Mouse (Mus musculus) frontal cortex, adult (tissue): ENCODE measurements around the gene Kcnq1.

ENCODE experiments used
- ATAC-seq: cut with Nextera tagmentation; 2 replicates; pipeline ENCODE4 v1.9.2; 2017; ENCODE audit warnings: mild to moderate bottlenecking, moderate library complexity, mixed read lengths; ENCODE audit not compliant: low TSS enrichment

Kcnq1 gene

DNA sequence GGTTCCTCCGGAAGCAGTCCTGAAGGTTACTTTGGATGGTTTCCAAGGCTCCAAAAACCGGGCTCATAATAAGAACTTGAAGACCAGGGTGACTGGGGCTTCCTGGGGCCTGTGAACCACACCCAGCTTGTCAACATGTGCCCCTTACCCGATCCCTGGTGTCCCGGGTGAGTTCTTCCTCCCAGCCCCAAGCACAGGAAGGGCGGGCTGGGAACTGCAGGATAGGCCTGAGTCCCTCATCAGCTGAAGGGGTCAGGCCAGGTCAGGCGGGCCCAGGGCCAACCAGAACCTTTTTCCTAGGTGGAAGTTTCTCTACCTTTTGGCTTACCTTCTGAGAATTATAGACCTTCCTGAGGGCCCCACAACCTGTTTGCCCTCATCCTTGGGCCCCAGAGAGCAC, 306.4 kb downstream of the Kcnq1 start:
- no peak for ATAC-seq

GRCm38 (mm10) chr7:143415070-143415469, 308.9 kb downstream of the Kcnq1 start:
- ATAC-seq = no peak

DNA sequence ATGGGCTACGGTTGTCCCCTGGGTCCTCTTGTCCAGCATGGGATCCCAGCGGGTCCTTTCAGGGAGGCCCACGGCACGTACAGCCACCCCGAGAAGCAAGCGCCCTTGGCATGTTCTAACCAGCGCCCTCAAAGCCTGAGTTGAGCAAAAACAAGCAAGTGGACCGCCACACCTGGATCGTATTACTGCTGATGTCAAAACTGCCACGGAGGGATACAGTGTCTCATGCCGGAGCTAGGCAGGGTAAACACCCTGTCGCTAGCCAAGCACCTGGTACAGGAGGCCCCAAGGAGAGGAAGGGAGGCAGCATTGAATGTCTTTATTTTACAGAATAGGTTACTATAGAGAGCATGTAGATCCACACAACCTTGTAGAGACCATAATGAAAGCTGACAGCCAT, 310.2 kb downstream of the Kcnq1 start:
- no peak for ATAC-seq

- no peak for ATAC-seq
Observed at GRCm38 (mm10) chr7:143417875-143418274, 311.7 kb downstream of the Kcnq1 start.

DNA sequence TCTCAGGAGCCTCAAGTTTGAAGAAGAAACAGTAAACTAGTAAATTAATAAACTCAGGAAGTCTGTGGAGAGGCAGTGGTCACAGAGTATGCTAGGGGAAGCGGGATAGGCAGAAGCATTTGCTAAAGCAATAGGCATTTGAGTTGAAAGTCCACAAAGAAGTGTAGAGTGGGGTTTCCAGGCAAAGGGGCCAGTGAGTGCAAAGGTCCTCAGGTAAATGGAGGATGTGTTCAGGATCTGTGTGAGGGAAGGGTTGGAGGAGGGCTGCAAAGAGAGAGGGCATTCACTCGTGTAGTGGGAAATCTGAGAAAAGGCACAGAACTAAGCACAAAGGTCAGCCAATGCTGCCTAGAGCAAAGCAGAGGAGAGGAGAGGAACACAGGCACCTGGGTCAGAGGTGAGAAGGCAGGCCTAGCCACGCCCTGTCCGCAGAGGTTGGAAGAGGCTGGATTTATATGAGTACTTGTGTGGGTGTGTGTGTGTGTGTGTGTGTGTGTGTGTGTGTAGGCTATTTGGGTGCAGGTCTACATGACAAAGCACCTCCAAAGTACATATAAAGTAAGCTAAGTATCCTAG, 313.5 kb downstream of the Kcnq1 start:
- ATAC-seq = no peak

DNA sequence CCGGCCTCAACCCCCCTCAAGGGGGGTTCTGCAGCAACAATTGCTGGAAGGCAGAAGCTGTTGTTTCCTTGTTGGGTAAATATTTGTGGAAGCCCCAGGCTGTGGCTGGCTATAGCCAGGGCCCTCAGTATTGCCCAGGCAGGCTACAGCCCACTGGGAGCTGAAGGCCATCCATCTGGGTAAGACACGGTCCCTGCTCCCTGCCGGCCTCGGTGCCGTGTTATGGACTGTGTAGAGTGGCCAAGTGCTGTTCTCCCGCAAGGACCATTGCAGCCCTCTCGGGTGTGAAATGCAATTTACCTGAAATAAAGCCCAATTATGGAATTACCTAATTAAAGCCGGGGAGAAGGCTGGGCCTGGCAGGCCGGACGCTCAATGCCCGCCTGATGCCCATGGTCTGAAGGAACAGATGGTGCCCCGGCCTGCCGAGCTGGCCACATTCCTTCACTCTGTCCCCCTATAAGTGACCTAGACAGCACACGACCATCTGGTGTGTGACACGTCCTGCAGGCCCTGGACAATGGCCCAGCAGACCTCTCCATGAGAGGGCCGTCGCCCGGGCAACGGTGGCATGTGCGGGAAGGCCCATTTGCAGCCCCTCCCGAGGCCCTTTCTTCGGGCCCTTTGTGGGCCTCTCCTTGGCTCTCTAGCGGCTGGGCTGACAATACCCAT, 322.1 kb downstream of the Kcnq1 start:
- no peak for ATAC-seq

DNA sequence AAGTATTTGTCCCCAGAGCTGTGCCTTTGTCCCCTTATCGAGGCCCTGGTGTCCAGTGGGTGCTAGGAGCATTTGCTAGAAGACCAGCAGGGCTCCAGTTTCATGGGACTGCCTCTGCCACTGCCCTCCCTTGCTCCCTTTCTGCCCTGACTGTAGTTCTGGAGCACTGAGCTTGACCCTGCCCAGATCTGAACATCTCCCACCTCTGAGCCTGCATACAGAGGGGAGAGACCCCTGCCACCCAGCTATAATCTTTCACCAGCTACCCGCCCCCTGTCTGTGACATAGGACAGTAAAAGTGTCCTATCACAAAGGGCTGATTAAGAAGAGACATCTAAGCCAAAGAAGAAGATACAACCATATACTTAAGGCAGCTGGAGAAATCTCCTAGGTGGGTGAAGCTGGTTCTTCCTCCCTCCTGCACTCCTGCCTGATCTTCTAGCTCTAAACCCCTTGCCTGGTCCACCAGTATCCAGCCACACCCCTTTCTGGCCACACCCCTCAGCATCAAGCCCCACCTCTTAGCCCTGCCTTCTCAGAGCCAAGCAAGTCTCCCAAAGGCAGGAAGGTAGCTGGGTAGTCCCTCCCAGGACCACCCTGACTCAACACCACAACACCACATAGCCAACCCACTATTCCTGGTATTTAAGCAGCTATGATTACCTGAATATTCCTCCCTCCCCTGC, 322.8 kb downstream of the Kcnq1 start:
- ATAC-seq = no peak

DNA sequence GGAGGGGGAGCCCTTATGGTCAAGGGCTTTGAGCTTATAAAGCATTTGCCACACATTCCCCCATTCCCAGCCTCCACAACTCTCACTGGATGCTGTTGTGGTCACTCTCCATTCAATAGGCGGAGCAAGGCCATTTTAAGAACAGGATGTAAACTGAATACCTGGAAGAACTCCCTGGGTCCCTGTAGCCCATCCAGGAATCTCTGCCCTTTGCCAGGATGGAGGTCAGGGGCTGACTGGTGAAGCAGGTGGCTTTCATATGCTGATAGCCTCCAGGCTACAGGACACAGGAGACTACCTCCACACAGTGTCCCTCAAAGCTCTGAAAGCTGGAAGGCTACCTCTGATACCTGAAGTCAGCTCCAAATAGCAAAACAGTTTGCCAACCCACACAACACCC, 326.5 kb downstream of the Kcnq1 start:
- ATAC-seq = no peak

- no peak for ATAC-seq
Observed at GRCm38 (mm10) chr7:143433331-143433730, 327.2 kb downstream of the Kcnq1 start.

- ATAC-seq = no peak
Observed at GRCm38 (mm10) chr7:143437231-143437893, 331.2 kb downstream of the Kcnq1 start.

DNA sequence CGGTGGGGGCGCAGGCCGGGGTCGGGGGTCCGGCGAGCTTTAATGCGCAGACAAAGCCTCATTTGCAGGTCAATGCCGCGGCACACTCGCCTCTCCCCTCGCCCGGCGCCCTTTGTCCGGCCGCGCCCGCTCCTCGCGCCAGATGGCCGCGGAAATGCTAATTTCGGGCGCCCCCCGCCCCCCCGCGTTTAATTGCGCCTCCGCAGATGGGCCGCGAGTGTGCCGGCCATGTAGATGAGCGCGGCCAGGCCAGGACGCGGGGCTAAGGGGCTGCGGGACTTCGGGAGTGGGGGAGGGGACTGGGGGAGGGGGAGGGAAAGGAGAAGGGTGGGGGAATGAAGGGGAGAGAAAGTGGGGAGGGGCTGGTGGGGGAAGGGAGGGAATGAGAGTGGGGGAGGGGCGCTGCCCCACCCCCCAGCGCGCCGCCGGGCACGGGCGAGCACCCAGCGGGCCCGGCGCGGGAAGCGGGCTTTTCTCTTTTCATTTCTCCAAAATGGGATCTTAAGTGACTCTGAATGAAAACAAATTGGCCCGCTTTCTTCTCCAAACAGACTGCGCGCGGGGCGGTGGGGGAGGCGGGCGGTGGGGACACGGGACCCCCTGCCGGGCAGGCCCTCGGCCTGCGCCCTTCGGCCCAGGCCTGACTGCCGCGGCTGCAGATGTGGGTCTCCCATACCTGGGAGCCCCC, 331.9 kb downstream of the Kcnq1 start:
- ATAC-seq = no peak

DNA sequence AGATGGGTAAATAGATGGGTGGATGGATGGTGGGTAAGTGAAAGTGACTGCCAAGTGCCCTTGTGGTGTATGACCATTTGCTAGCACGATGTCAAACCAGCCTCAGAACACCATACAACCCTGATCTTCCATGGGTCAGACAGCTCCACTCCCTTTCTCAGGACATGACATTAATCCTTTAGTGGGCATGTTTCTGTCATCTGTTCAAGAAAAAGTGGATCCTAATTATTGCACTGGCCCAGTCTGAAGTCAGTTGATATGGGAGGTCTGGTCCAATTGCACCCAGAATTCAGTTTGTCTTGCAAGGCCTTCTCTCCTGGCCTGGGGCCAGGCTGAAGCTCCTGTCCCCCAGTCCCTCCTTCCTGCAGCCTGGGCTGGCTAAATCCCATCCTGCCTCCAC, 332.8 kb downstream of the Kcnq1 start:
- ATAC-seq = no peak

DNA sequence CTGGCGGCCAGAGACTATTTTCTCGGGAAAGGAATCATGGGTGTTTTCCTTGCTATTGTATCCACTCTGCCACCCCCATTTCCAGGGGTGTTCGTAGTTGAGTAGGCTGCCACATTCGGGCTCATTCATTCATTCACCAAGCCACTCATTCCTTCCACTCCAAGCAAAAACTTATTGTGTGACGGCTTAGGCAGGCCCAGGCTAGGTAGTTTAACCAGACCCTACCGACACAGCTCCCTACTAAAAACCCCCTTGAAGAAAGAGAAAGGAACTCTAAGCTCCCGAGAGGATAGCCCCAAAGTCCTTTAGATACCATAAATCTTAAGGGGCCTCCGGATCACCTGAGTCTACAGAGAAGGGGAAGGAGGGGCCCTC, 338.4 kb downstream of the Kcnq1 start:
- ATAC-seq = no peak

- ATAC-seq = no peak
Observed at GRCm38 (mm10) chr7:143444955-143445648, 338.9 kb downstream of the Kcnq1 start.

DNA sequence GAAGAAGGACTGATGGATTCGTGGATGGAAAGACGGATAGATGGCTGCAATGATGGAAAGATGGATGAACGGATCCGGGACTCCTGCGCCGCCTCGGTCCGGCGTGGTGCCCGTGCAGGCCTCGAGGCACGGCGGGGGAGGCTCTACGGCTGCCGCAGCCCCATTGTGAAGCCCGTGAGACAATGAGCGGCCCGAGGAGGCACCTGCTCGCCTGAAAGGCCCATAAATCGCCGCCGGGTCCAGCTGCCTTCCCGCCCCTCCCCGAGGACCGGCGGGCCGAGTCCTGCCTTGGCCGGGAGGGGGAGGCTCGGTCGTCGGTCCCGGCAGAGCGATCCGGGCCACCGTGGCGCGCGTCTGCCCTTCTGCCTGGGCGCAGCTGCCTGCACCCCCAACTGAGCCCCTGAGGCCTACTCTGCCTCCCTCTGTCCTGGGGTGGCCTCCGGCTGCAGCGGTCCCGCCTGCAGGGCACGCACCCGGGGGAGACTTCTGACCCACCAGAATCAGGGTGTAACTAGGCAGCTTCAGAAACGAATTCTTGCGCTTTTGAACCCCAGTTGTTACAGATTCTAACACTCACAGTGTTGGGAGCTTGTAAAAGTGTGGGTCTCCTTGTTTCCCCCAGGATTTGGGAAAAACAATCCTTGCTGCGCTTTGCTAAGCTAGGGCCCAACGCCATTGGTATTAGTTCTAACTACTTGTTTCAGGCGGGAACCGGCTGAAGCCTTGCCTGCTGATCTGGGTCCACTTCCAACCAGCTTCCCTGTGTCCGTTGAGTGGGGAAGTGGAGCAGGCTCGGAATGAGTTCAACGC, 339.7 kb downstream of the Kcnq1 start:
- no peak; the same call in 1 of the 2 replicates for ATAC-seq

- ATAC-seq = no peak
Observed at GRCm38 (mm10) chr7:143447130-143447529, 341.0 kb downstream of the Kcnq1 start.

DNA sequence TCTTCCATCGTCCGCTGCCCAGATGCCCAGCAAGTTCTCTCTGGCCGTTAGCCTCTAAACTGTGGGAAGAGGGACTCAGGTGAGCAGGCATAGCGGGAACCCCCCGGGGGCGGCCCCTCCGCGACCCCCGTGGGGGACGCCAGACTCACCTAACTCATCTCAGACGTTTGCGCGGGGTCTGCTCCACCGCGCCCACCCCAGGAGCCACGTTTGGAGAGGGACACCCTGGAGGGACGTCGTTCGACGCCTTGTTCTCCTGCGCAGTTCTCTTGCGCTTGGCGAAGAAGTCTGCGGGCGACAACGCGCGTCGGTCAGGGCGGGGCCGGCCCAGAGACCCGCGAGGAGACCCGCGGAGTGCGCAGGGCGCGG, 352.8 kb downstream of the Kcnq1 start:
- ATAC-seq = no peak

- no peak for ATAC-seq
Observed at GRCm38 (mm10) chr7:143459332-143460211, 353.4 kb downstream of the Kcnq1 start.

DNA sequence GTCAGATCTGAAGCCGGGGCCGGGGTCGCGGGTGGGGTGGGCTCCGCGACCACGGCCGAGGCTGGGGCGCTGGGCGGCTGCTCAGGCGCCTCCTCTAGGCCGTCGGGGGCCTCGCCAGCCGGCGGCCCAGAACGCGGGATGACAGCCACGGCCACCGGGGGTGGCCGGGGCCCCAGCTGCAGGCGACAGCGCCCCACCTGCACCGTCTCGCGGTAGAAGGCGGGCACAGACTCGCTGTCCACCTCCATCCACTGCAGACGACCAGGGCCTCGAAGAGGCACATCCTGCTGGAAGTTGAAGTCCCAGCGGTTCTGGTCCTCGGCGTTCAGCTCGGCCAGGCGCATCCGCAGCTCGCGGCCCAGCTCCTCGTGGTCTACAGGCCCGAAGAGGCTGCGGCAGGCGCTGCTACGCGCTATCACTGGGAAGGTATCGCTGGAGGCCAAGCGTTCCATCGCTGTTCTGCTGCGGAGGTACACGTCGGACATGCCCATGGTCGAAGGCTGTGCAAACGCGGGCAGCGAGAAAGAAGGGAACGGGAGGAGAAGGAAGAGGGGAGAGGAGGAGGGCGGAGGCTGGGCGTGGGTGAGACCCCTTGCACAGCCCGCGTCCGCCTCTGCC, 354.2 kb downstream of the Kcnq1 start:
- ATAC-seq = no peak
